Mouse (Mus musculus) lung, postnatal 25 days (tissue): Measurements from ENCODE around the gene Calr3.
A peak's percentile ranks its signal among the peaks of the same experiment; 100 is the strongest.

Experiments
- DNase-seq: peaks from one replicate; pipeline ENCODE4 v3.0.0; 2022; ENCODE audit warnings: low spot score

Calr3 gene

DNA sequence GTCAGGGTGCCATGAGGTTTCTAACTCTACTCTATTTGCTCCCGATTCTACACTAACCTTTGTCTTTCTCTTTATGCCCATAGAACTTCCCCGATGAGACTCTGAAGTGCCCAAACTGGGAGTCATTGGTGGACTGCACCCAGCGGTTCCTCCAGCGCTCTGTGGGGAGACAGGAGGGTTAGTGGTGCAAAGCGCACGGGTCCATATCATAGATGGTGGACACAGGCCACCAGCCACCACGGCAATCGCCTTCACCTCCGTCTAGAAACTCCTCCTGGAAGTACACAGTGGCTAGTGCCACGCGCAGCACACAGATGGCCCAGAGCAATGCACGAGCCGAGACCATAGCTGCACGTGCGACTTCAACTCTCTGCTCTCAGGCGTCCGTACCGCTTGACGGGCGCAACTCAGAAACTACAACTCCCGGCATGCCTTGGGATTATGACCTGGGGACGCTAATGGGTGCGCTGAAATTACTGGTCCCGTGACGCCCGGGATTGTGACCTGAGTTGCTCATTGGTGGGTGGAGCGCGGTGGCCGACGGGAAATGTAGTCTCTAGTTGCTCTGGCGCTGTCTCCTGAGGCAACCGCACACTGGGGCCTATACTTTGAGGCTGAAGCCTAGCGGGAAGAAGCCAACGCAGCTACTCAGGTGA lies at the start of gene Calr3, which contains the start of gene 1700030K09Rik:
TSS of gene Calr3 (minus strand) at position 533 of the 656 bp plus-strand sequence.
TSS of gene 1700030K09Rik (plus strand) at position 543 of the 656 bp plus-strand sequence.
- peak; percentile 99 for DNase-seq

DNA sequence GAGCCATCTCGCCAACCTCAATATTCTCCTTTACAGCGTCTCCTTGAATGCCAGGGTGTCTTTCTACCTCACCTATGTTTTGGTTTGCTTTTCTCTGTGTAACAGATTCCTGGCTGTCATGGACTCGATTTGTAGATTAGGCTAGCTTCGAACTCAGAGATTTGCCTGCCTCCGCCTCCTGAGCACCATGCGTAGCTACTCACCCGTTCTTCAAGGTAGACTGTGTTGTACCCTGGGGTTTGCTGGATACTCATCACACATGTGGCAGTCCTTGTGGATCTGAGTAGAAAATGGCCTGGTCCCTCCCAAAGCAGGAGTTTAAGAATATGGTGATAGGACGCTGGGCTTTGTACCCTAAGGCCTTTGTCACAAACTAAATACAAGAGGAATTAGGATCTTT lies 49.7 kb upstream of the Calr3 start:
- no peak for DNase-seq

DNA sequence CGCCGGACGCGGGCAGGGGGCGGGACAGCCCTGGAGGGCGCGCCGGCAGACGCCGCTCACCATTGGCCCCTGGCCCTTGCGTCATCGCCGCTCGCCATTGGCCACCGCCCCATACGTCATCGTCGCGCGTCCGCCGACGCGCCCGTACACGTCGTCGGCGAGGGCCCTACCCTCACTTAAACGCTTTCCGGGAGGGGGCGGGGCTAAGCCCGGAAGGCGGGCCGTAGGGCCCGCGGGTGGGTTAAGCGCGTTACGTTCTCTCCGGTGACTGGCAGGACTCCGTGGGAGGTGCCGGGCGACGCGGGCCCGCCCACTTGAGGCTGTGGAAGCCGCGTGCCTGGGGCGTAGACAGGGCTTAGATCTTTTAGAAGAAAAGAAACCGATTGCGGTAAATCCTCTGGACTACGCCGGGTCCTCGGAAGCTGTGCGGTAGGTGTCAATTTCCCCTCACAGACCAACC lies 49.0 kb upstream of the Calr3 start:
- DNase-seq: peak; percentile 99

DNA sequence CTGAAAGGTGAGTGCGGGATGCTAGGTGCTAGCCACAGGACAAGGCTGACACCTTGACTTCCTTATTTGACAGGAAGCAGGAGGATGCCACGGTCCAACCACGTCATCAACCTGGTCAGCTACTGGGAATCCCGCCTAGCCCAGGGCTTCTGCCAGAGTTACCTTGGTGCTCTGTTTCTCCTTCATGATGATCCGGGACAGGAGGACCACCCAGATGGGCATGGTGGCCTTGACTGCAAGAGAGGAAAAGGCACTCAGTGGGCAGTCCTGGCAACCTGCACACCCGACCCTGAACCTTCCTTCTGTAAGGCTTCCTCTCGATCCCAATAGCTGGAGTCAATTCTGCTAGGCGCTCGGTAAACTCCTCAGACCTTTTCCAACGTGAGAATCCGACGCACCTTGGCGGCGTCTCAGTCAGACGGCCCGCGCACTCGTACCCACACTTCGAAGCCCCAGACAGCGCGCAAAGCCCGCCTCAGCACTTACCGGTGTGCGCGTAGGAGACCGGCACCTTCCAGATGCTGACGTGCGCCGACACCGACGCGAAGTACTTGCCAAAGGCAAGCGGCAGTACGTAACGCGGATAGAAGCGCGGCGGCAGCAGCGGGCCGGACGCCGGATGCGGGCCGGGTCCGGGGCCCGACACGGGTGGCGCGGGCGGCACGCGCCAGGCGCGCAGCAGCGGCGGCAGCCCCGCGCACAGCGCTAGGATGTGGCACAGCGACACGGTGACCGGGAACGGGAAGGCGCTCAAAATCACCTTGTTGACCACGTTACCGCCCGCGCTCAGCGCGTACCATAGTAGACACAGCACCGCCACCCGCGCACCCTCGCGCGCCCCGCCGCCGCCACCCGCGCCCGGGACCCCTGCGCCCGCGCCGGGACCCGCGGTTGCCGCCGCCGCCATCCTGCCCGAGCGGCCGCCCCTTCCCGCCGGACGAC lies 48.3 kb upstream of the Calr3 start, which contains the start of gene Slc35e1:
TSS of gene Slc35e1 (minus strand) at position 935 of the 942 bp plus-strand sequence.
- peak; percentile 16 for DNase-seq

DNA sequence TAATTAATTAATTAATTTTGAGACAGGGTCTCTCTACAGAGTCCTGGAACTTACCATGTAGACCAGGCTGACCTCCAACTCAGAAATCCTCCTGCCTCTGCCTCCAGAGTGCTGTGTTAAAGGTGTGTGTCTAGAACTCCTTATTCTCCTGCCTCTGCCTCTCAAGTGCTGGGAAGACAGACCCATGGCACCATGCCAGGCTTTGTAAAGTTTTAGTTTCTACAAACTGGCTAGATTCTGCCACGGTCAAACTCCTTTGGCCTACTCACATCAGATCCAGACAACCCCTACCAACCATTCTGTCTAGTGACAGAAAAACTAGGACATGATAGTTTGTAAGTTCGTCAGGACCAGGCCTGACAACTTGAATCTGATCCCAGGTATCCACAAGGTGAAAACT lies 47.3 kb upstream of the Calr3 start:
- DNase-seq: no peak

DNA sequence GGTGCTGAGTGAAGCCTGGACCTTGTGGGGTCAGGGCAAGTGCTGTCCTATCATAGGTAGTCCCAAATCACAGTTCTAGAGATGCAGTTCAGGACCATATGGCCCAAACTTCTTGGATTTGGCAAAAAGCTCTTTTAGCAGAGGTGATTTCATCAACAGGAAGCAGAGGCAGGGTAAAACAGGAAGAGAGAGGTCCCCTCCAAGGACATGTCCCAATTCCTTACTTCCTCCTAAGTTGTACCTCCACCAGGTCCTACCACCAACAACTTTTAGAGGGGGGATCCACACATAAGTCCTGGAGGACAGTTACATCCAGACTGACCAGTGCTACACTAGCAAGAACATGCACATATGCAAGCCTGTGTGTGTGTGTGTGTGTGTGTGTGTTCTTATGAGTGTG lies 43.3 kb upstream of the Calr3 start:
- DNase-seq: no peak

DNA sequence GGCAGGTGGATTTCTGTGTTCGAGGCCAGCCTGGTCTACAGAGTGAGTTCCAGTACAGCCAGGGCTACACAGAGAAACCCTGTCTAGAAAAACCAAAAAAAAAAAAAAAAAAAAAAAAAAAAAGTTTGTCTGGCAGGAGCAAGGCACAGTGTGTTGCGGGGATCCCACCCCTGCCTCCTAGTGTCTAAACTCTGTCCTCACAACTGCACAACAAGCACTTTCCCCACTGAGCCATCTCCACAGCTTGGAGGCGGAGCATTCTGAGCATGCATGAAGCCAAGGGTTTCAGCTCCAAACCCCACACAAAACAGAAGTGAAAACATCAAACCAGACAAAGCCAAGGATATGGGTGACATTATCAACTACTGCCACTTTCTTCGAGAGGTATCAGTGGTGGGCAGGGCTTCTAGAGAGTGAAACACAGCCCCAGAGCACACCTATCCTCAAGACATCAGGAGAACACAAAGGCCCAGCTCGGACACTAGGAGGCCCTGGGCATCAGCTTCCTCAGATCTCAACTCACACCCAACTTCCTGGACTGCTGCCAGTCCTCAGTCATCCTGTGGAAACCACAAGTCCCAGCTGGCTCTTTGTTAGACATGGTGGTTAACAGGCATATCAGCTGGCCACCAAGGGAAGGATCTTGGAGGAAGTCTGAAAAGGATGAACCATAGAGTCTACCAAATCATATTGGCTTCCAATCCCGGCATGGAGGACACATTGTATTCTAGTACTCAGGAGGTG lies 42.0 kb upstream of the Calr3 start:
- DNase-seq: peak; percentile 66

DNA sequence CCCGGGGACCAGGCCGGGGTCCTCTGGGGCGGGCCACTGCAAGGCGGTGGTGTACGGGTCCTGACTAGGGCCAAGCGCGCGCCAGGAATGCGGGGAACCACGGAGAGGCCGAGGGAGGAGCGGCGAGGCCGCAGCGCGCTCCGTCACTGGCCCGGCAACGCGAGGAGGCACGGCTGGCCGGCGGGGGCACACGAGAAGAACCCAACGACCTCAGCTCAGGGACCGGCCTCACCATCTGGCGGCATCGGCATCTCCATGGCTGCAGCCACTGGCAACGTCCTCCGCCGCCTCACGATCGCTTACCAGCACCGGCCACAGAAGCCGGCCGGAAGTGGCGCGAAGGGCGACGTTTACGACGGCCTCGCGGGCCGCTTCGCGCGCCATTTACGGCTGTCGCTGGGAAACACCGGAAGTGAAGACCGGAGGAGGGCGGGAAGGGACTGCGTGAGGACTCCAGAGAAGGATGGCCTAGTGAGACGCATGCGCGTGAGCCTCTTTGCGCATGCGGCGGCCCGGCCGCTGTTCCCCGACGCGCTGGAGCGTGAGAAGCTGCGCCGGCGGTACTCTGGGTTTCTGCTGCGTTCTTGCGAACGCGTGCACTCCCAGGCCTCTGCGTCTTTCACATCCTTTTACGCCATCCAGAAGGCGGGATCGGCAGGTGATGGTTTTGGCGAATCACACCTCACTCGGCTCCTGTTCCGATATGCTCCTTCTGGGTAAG lies 31.3 kb upstream of the Calr3 start, which contains the start of gene Cherp:
TSS of gene Cherp (minus strand) at position 401 of the 721 bp plus-strand sequence.
- peak; percentile 98 for DNase-seq

DNA sequence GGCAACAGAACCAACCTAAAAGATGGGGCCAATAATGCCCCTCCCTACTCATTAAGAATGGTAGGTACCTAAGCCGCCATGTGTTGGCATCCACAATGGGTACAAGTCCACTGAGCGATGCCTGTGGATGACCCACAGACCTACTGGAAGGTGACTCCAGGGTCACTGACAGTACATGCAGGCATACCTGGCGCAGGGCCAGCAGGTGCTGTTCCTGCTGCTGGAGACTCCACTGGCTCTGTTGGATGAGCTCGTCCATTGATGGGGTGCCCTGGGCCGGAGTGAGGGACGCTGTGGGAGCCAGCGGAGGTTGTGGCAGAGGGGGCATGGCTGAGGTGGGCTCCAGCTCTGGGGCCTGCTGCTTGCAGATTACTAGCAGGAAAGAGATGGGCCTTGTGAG lies 27.0 kb upstream of the Calr3 start:
- DNase-seq: no peak

DNA sequence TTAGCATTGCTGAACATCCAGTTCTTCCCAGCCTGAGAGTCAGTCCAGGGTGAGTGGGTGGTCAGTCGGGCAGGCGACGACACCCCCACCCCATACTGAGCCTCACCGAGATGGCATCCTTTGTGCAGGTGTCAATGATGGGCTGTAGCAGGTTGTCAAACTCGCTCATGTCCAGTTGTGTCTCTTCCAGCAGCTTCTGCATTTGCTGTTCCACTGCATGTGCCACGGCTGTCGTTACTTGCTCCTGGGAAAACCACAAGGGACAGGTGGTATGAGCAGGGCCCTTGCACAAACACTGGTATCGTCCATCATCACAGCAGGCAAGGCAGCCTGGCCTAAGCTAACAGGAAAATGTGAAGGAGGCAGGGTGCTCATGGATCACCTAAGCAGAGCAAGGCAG lies 26.3 kb upstream of the Calr3 start:
- no peak for DNase-seq

DNA sequence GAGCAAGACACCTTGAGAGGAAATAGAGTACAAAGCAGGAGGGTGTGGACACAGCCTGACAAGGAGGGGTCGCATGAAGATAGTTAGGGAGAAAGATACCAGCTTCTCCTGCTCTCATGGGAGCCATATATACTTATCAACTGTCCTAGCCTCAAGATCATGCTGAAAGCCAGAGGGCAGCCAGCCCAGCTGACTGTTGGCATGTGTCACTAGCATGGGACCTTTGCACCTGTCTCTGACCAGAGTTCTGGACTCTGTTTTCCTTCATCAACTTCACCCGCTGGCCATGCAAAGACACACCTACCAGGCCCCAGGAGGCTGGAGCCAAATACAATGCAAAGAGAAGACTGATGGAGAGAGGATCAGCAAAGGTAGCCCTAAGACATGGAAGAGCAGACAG lies 25.6 kb upstream of the Calr3 start:
- no peak for DNase-seq

DNA sequence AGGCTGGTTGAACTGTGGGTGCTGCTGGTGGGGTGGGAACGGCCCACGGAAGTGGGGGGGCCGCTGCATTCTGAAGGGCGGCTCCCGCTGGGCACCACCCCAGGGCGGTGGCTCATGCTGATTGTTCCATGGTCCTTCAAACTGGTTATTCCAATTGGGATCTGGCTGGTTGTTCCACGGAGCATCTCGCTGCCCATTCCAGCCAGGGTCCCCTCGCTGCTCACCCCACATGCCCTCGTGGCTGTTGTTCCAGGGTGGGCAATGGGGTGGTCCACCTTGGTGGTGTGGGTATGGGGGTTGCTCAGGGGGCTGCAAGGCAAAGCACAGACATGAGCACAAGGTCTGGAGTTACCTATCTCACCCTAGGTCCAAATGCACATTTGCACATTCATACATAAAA lies 20.5 kb upstream of the Calr3 start:
- no peak for DNase-seq

DNA sequence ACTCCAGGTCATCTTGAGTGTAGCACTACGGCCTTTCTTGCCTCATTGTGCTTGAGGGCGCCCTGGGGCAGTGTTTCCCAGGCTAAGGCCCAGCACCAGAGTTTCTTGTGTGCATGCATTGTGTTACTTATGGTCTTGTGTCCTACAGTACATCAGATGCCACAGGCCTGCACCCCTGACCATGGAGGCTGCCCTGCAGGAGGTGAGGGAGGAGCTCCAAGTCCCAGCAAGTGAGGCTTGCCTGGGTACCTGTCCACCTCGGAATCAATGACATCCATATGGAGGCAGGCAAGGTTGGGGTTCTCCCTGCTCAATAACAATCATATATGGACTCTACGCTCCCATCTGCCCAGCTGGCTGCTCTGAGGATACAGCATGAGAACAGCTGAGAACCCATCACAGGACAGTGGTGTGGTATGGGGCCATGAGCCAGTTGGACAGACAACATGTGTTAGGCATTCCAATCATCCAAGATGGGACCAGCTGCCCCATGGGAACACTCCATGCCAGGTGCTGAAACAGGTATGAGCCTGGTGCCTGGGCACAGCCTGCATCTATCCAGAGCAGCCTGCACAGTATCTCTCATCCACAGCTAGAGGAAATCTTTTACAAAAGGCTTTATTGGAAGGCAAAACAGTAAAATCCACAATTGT lies 16.3 kb upstream of the Calr3 start:
- no peak for DNase-seq

DNA sequence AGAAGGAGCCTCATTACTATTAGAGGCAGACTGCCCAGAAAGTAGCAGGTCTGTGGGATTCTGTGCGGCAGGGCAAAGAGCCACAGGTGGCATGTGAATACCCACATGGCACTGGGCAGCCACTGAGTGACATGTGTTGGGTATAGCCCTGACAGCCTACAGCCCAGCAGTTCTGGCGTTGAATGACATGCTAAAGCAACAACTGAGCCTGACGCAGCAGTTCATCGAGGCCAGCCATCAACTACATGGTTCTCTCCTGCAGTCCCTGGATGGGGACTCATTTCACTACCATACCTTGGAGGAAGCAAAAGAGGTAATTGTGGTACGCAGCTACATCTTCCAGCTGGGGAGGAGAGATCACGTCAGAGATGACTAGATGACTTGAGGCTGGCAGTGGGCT lies 14.8 kb upstream of the Calr3 start:
- DNase-seq: no peak

DNA sequence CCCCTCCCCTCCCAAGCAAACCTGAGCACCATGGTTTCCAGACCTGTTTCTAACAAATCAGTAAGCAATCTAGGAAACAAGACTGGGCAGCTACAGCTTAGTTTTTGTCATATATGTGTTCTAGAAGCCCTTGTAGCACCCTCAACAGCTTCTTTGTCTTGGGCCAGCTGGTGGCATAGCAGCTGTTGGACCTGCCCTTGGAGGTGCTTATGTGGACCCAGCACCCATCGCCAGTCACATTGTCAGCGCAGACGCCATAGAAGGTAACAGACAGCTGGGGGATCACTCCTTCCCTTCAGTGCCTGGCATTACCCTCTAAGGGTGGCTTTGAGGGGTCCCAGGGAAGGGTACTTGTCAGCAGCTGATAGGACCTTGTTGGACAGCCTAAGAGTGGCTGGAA lies 14.1 kb upstream of the Calr3 start:
- no peak for DNase-seq

DNA sequence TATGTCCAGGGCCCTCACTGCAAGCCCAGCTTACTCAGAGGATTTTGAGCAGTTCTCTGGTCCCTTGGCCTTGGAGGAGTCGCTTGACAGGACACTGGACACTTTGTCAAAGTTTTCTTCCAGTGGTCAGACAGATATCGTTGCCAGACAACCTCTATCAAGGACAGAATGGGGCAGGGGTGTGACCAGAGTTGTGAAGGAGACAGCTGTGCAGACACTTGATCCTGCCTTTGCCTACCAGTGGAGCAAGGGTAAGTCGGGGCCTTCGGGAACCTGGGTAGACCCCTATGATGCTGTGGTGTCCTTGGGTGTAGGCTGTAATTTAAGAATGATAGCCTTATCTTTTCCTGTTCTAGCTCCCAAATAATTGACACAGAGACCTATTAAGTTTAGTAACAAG lies 11.6 kb upstream of the Calr3 start:
- DNase-seq: no peak

DNA sequence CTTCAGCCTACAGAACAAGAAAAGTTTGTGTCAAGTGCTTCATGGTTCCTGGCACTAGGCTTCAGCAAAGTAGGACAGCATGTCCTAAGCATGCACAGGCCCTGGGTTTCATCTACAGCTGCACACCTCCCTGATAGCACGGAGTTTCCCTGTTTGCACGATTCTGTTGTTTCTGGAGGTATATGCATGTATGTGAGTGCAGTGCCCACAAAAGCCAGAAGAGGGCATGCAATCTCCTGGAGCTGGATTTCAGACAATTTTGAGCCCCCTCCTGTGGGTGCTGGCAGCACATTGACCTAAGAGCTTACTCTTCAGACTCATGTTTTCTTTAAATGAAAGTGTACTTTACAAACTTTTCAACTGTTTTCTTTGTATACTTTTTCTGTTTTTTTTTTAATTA lies 10.2 kb upstream of the Calr3 start:
- DNase-seq: no peak

DNA sequence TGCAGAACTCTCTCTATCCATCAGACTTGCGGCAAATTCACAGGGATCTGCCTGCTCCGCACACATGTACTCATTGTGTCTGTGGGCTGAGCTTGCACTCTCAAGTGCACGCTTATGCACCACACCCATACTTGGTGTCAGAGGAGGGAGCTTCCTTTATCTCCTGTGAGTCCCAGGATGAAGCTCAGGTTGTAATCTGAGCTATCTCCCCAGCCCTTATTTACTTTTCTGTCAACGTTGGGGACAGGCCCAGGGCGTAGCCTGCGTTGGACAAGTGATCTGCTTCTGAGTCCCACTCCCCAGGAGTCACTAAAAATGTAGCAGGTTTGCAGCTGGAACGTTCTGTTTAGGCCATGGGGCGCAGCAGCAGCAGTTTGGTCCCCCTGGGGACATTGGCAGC lies 7.8 kb upstream of the Calr3 start:
- DNase-seq: no peak

DNA sequence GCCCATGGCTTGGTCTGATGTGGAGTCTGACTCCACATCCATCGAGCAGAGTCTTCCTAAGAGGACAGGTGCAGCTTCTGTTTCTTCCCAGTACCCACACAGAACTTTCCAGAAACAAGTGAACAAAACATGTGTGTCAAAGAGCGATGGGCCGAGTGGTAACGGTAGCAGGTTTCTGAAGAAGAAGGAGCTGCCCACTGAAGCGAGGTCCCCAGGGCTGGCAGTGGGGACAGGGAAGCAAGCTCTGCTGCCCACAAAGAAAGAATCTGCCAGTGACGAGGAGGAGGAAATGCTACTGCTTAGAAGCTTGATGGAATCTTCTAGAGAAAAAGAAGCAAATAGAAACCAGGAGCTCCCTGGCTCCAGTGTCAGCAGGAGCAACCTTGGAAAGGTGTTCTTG lies 1.4 kb upstream of the Calr3 start:
- DNase-seq: no peak

DNA sequence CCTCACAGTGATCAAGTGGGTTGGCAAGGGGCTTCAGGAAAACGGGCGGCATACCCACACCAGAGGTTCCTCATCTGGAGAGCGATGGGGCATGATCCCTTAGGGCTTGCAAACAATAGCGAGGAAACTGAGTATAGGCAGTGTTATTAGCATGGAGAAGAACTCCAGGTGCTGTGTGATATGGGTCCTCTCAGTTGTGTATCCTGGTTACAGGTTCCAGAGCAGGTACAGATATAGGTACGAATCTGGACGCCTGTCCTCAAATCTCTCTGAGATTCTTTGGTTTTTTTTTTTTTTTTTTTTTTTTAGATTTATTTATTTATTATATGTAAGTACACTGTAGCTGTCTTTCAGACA lies 302 bp upstream of the Calr3 start:
- no peak for DNase-seq
